Mouse (Mus musculus) kidney, adult 2 months (tissue): ENCODE results near the gene Map4k5.

Experiments used
- CTCF ChIP-seq: fragments of 200-500 bp; conservative IDR thresholded peaks from 2 replicates; pipeline ENCODE4 v1.5.1; 2011; ENCODE audit warnings: low read depth, mild to moderate bottlenecking, control low read depth, low read length, moderate library complexity, mixed read lengths; ENCODE audit not compliant: insufficient read depth, insufficient read length
- POLR2A ChIP-seq: fragments of 200-500 bp; IDR thresholded peaks from one replicate; pipeline ENCODE4 v1.6.1; 2011; ENCODE audit warnings: low read depth, low read length, control low read depth

DNA sequence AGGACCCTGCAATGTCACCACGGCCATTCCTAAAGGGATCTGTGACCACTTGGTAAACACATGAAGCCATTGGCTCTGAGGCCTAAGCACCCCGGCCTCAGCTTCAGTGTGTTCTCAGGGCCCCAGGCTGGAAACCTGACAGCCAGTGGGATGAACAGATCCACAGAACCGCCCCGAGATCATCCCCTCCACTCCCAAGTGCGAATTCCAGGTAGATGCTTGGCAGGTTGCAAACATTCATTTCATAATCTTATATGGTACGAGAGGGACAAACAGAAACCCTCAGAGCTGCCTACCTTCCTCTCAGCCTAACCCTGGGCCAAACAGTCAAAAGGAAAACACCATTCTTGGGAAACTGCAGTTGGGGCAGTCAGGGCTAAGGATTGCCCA, 115.7 kb downstream of the Map4k5 start:
- TF ChIP-seq CTCF (no peak), POLR2A (no peak)
